Mouse (Mus musculus): ENCODE measurements around the gene Trp63.

DNA sequence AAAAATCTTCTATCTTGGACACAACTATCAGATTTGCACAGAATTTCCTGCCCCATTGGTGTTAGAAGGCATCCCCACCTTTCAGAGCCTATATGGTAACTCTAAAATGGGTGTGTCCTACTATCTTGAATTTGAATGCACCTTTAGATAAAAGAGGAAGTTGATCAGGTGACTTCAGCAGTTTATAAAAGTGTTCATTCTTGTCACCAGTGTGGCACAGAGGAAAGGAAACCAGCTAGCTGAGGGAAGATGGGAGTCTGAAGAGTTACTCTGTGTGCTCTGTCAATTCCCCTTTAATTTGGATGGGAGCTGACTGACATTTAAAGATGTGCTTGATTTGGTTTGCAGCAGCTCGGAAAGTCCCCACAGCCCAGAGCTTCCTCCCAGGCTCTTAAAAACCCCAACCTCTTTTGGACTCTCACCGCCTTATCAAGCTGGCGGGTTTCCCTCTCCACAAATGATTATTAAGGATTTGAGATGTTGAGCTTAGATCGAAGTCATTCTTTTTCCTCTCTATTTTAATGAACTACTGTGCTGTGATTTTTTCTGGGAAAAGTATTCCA is 114.2 kb downstream of the Trp63 start:
- no peak for TF ChIP-seq CTCF (IDR thresholded peaks at IDR 0.05; ENCODE audit: low read depth)
- no peak for TF ChIP-seq EP300 (IDR thresholded peaks at IDR 0.05; ENCODE audit: low read depth)
